27 mouse cellular contexts compared by ENCODE assay signal in genomic region chr10:77123953-77124352, GRCm38 (mm10). TPM values are rescaled to one million over a fixed set of nuclear protein-coding genes. Genes with fewer than 3 reads are reported as not detected.
DNase-seq lines count a peak whose midpoint lies in the region; ATAC-seq and TF ChIP-seq lines count a peak whose summit lies in the region.
"Had no signal": no experiment of that assay in that cellular context is flagged by ENCODE, and none has a peak within 500 bp of the region (broad histone marks: within the 10 kb centered on the region; RNA-seq: fewer than 3 reads in every experiment).

No protein-coding gene starts in this region.

- peak; percentile 29; the same call in 1 of the 2 replicates for ATAC-seq in forebrain, embryonic 14.5 days
- ATAC-seq in forebrain, embryonic 11.5 days (replicated peaks; ENCODE audit: low FRiP score): no peak
- no peak for ATAC-seq in hindbrain, embryonic 14.5 days (ENCODE audit: low FRiP score)
- no peak for ATAC-seq in hindbrain, postnatal 0 days
- no peak for ATAC-seq in midbrain, embryonic 14.5 days (ENCODE audit: low FRiP score, low TSS enrichment)
- ATAC-seq in midbrain, embryonic 11.5 days (ENCODE audit: low FRiP score): no peak
- ATAC-seq: activated CD4-positive, CD25-positive, alpha-beta regulatory T cell, adult 4 months; liver, embryonic 12.5 days had no signal

- TF ChIP-seq POLR2A in brain, embryonic 14.5 days (IDR thresholded peaks at IDR 0.05; ENCODE audit: borderline replicate concordance, extremely low read depth, insufficient read depth, insufficient read length, poor library complexity, severe bottlenecking): no peak

- no peak for TF ChIP-seq CTCF in hindbrain, postnatal 0 days (IDR thresholded peaks at IDR 0.05; ENCODE audit: low read depth)
- no peak for TF ChIP-seq CTCF in brain, embryonic 14.5 days (IDR thresholded peaks at IDR 0.05; ENCODE audit: borderline replicate concordance, extremely low read depth, insufficient read depth, insufficient read length)

- H3K4me1 ChIP-seq in forebrain, embryonic 14.5 days (ENCODE audit: control insufficient read depth, insufficient read depth, low read length): no peaks in the 10 kb centered on the region
- H3K4me1 ChIP-seq in forebrain, embryonic 11.5 days (replicated peaks; ENCODE audit: control insufficient read depth, insufficient read depth, low read length): no peaks in the 10 kb centered on the region
- 0 out of 2 replicates have a peak, but pooled peaks cover 3% of the 10 kb centered on the region for H3K4me1 ChIP-seq in hindbrain, embryonic 14.5 days (replicated peaks; ENCODE audit: control insufficient read depth, insufficient read depth, low read length)
- H3K4me1 ChIP-seq in hindbrain, postnatal 0 days (ENCODE audit: insufficient read depth, low read length): no peaks in the 10 kb centered on the region
- no peaks in the 10 kb centered on the region for H3K4me1 ChIP-seq in midbrain, embryonic 14.5 days (ENCODE audit: control insufficient read depth, insufficient read depth, low read length)
- no peaks in the 10 kb centered on the region; the same call in 1 of the 2 replicates for H3K4me1 ChIP-seq in midbrain, embryonic 11.5 days (ENCODE audit: control insufficient read depth, insufficient read depth, low read length)

- H3K9ac ChIP-seq in forebrain, embryonic 14.5 days (ENCODE audit: low read length): no peak overlapping the region
- no peak overlapping the region for H3K9ac ChIP-seq in forebrain, embryonic 11.5 days (ENCODE audit: low read length)
- H3K9ac ChIP-seq in hindbrain, embryonic 14.5 days: no peak overlapping the region
- no peak overlapping the region for H3K9ac ChIP-seq in hindbrain, postnatal 0 days (replicated peaks; ENCODE audit: low read length)
- H3K9ac ChIP-seq in midbrain, embryonic 14.5 days (replicated peaks; ENCODE audit: low read length): no peak overlapping the region
- H3K9ac ChIP-seq in midbrain, embryonic 11.5 days (ENCODE audit: low read length): no peak overlapping the region
- H3K9ac ChIP-seq: embryonic facial prominence, embryonic 13.5 days; heart, embryonic 15.5 days; limb, embryonic 12.5 days; liver, embryonic 12.5 days; midbrain, embryonic 12.5 days had no signal

- no peaks in the 10 kb centered on the region for H3K27me3 ChIP-seq in forebrain, embryonic 14.5 days (replicated peaks; ENCODE audit: control insufficient read depth, insufficient read depth, low read length)
- no peaks in the 10 kb centered on the region for H3K27me3 ChIP-seq in forebrain, embryonic 11.5 days (ENCODE audit: control insufficient read depth, insufficient read depth, low read length)
- no peaks in the 10 kb centered on the region for H3K27me3 ChIP-seq in hindbrain, embryonic 14.5 days (ENCODE audit: control insufficient read depth, insufficient read depth, low read length)
- H3K27me3 ChIP-seq in hindbrain, postnatal 0 days (ENCODE audit: insufficient read depth, low read length): no peaks in the 10 kb centered on the region
- H3K27me3 ChIP-seq in midbrain, embryonic 14.5 days (ENCODE audit: control insufficient read depth, insufficient read depth, low read length): no peaks in the 10 kb centered on the region
- no peaks in the 10 kb centered on the region for H3K27me3 ChIP-seq in midbrain, embryonic 11.5 days (ENCODE audit: control insufficient read depth, insufficient read depth, low read length)
- H3K27me3 ChIP-seq: embryonic facial prominence, embryonic 13.5 days; heart, embryonic 15.5 days; limb, embryonic 12.5 days; liver, embryonic 12.5 days; midbrain, embryonic 12.5 days had no signal

- H3K4me3 ChIP-seq in forebrain, embryonic 14.5 days (ENCODE audit: low read depth, low read length): no peak overlapping the region
- no peak overlapping the region for H3K4me3 ChIP-seq in forebrain, embryonic 11.5 days (ENCODE audit: low read depth, low read length)
- no peak overlapping the region for H3K4me3 ChIP-seq in hindbrain, embryonic 14.5 days (replicated peaks; ENCODE audit: low read length)
- H3K4me3 ChIP-seq in hindbrain, postnatal 0 days (ENCODE audit: low read length): no peak overlapping the region
- H3K4me3 ChIP-seq in midbrain, embryonic 14.5 days (replicated peaks; ENCODE audit: low read depth, low read length): no peak overlapping the region
- H3K4me3 ChIP-seq in midbrain, embryonic 11.5 days (ENCODE audit: low read depth, low read length): no peak overlapping the region
- H3K4me3 ChIP-seq: embryonic facial prominence, embryonic 13.5 days; heart, adult 2 months; heart, embryonic 15.5 days; layer of hippocampus, adult 2 months; limb, embryonic 12.5 days; liver, embryonic 12.5 days; midbrain, embryonic 12.5 days had no signal

- H3K9me3 ChIP-seq in forebrain, embryonic 14.5 days (replicated peaks; ENCODE audit: control insufficient read depth, low read length): no peaks in the 10 kb centered on the region
- no peaks in the 10 kb centered on the region for H3K9me3 ChIP-seq in forebrain, embryonic 11.5 days (ENCODE audit: control insufficient read depth, low read length)
- no peaks in the 10 kb centered on the region for H3K9me3 ChIP-seq in hindbrain, embryonic 14.5 days (ENCODE audit: control insufficient read depth, low read length)
- no peaks in the 10 kb centered on the region for H3K9me3 ChIP-seq in hindbrain, postnatal 0 days (ENCODE audit: low read length)
- H3K9me3 ChIP-seq in midbrain, embryonic 14.5 days (ENCODE audit: control insufficient read depth, low read length): no peaks in the 10 kb centered on the region
- H3K9me3 ChIP-seq in midbrain, embryonic 11.5 days (ENCODE audit: control insufficient read depth, low read length): no peaks in the 10 kb centered on the region
- H3K9me3 ChIP-seq: embryonic facial prominence, embryonic 13.5 days; heart, embryonic 15.5 days; limb, embryonic 12.5 days; liver, embryonic 12.5 days; midbrain, embryonic 12.5 days had no signal

- DNase-seq in forebrain, embryonic 14.5 days (ENCODE audit: low spot score): no peak
- no peak for DNase-seq in forebrain, embryonic 11.5 days (ENCODE audit: low spot score)
- no peak for DNase-seq in hindbrain, embryonic 14.5 days (ENCODE audit: low spot score)
- no peak for DNase-seq in hindbrain, postnatal 0 days (ENCODE audit: low spot score)
- peak; percentile 27 for DNase-seq in midbrain, embryonic 14.5 days
- DNase-seq in midbrain, embryonic 11.5 days (ENCODE audit: low spot score, missing footprints): no peak
- DNase-seq in brain, embryonic 14.5 days (ENCODE audit: low read depth): peak; percentile 53
- no peak for DNase-seq in liver
- DNase-seq: adrenal gland, adult 8-10 months; cerebellum, adult 2 months; cerebellum, postnatal 25 days; gastrocnemius, postnatal 36 days; heart, adult 2 months; kidney, adult 8-10 months; lung, adult 18-20 months; lung, postnatal 14 days; right cerebral cortex, postnatal 14 days; thymus, postnatal 25 days had no signal

- WGBS in forebrain, embryonic 14.5 days: 40% methylated on average over 8 of the region's 8 CpGs
- WGBS in forebrain, embryonic 11.5 days: 84% methylated on average over 8 of the region's 8 CpGs
- 42% methylated on average over 8 of the region's 8 CpGs for WGBS in hindbrain, embryonic 14.5 days
- 19% methylated on average over 8 of the region's 8 CpGs for WGBS in hindbrain, postnatal 0 days
- WGBS in midbrain, embryonic 14.5 days: 53% methylated on average over 8 of the region's 8 CpGs
- WGBS in midbrain, embryonic 11.5 days: 83% methylated on average over 8 of the region's 8 CpGs

- H3K4me2 ChIP-seq in forebrain, embryonic 14.5 days (ENCODE audit: low read length): no peak overlapping the region
- no peak overlapping the region for H3K4me2 ChIP-seq in forebrain, embryonic 11.5 days (ENCODE audit: low read depth, low read length, severe bottlenecking)
- 0 out of 2 replicates have a peak overlapping the region, but pooled peaks have one; percentile 5 for H3K4me2 ChIP-seq in hindbrain, embryonic 14.5 days (replicated peaks)
- H3K4me2 ChIP-seq in hindbrain, postnatal 0 days (ENCODE audit: low read depth, low read length): no peak overlapping the region
- no peak overlapping the region for H3K4me2 ChIP-seq in midbrain, embryonic 14.5 days (ENCODE audit: low read length)
- no peak overlapping the region for H3K4me2 ChIP-seq in midbrain, embryonic 11.5 days
- H3K4me2 ChIP-seq: embryonic facial prominence, embryonic 13.5 days; heart, embryonic 15.5 days; limb, embryonic 12.5 days; liver, embryonic 12.5 days; midbrain, embryonic 12.5 days had no signal

- no peak overlapping the region for H3K27ac ChIP-seq in forebrain, embryonic 14.5 days (ENCODE audit: low read depth, low read length)
- no peak overlapping the region for H3K27ac ChIP-seq in forebrain, embryonic 11.5 days (ENCODE audit: low read depth, low read length)
- H3K27ac ChIP-seq in hindbrain, embryonic 14.5 days: no peak overlapping the region
- no peak overlapping the region for H3K27ac ChIP-seq in hindbrain, postnatal 0 days
- H3K27ac ChIP-seq in midbrain, embryonic 14.5 days (replicated peaks; ENCODE audit: low read depth, low read length): no peak overlapping the region
- H3K27ac ChIP-seq in midbrain, embryonic 11.5 days (ENCODE audit: low read depth, low read length): no peak overlapping the region
- H3K27ac ChIP-seq: embryonic facial prominence, embryonic 13.5 days; heart, adult 2 months; heart, embryonic 15.5 days; layer of hippocampus, adult 2 months; limb, embryonic 12.5 days; liver, embryonic 12.5 days; midbrain, embryonic 12.5 days had no signal

- H3K36me3 ChIP-seq in forebrain, embryonic 14.5 days (ENCODE audit: control insufficient read depth, insufficient read depth, low read length): no peaks in the 10 kb centered on the region
- H3K36me3 ChIP-seq in forebrain, embryonic 11.5 days (ENCODE audit: control insufficient read depth, insufficient read depth, low read length): no peaks in the 10 kb centered on the region
- no peaks in the 10 kb centered on the region for H3K36me3 ChIP-seq in hindbrain, embryonic 14.5 days (replicated peaks; ENCODE audit: control insufficient read depth, insufficient read depth)
- no peaks in the 10 kb centered on the region for H3K36me3 ChIP-seq in hindbrain, postnatal 0 days (ENCODE audit: insufficient read depth, low read length)
- H3K36me3 ChIP-seq in midbrain, embryonic 14.5 days (ENCODE audit: control insufficient read depth, insufficient read depth, low read length): no peaks in the 10 kb centered on the region
- no peaks in the 10 kb centered on the region for H3K36me3 ChIP-seq in midbrain, embryonic 11.5 days (ENCODE audit: control insufficient read depth, insufficient read depth, low read length)
- H3K36me3 ChIP-seq: embryonic facial prominence, embryonic 13.5 days; heart, embryonic 15.5 days; limb, embryonic 12.5 days; liver, embryonic 12.5 days; midbrain, embryonic 12.5 days had no signal

RNA-seq across cellular contexts. Expression of gene Col18a1, which starts 42.4 kb away (rescaled TPM):
- 21.3 and 24.1 TPM in 2 replicates for polyA plus RNA-seq in forebrain, embryonic 14.5 days (2014; fragmentation: Nextera tagmentation; extraction: Ambion mirVana)
- 79.0 and 86.7 TPM in 2 replicates for polyA plus RNA-seq in forebrain, embryonic 11.5 days (2014; fragmentation: Nextera tagmentation; extraction: Ambion mirVana)
- 38.6 and 51.2 TPM in 2 replicates for polyA plus RNA-seq in hindbrain, embryonic 14.5 days (2014; fragmentation: Nextera tagmentation; extraction: Ambion mirVana)
- total RNA-seq in hindbrain, postnatal 0 days (2014; rRNA removed): 47.5 and 57.7 TPM in 2 replicates
- 18.2 and 20.0 TPM in 2 replicates for polyA plus RNA-seq in hindbrain, postnatal 0 days (2015; fragmentation: Nextera tagmentation; extraction: Ambion mirVana)
- 8.5 and 33.0 TPM in 2 replicates for polyA plus RNA-seq in midbrain, embryonic 14.5 days (2014; fragmentation: Nextera tagmentation; extraction: Ambion mirVana)
- polyA plus RNA-seq in midbrain, embryonic 11.5 days (2014; fragmentation: Nextera tagmentation; extraction: Ambion mirVana): 46.8 and 52.2 TPM in 2 replicates
- polyA plus RNA-seq in brain, embryonic 14.5 days (2012; rRNA removed): 24.5 and 45.2 TPM in 2 replicates
- total RNA-seq: megakaryocyte progenitor cell, adult 5-6 weeks; monocyte, adult 5-6 weeks had no signal

Comparison
In these comparisons a context has a peak if more than half of its experiments do, and no peak if none do; other contexts are left out.
1. DNase-seq: peak in midbrain, embryonic 14.5 days (single experiment) and brain, embryonic 14.5 days (single experiment); none in forebrain, embryonic 14.5 days (single experiment), forebrain, embryonic 11.5 days (single experiment), hindbrain, embryonic 14.5 days (single experiment), hindbrain, postnatal 0 days (single experiment), midbrain, embryonic 11.5 days (single experiment) and liver (single experiment).